Mouse (Mus musculus) lung, embryonic 15.5 days (tissue): Measurements from ENCODE around the gene Spred2. TPM values are rescaled to one million over a fixed set of nuclear protein-coding genes. Genes with fewer than 3 reads are reported as not detected.
"Not testable (repeated sequence)": the region's sequence is repeated elsewhere in the genome, so short reads cannot be mapped to it uniquely, and the experiment has no call there.

ENCODE experiments used
- ATAC-seq: fragments of 200-750 bp; cut with Nextera tagmentation; 2 replicates; pipeline ENCODE4 v1.8.0; 2017; ENCODE audit warnings: moderate number of reproducible peaks, borderline replicate concordance; ENCODE audit not compliant: low FRiP score, low TSS enrichment; ENCODE audit errors: extremely low read depth
- H3K27ac ChIP-seq: fragments of 300-500 bp; sonication (generic); 2 replicates; pipeline ENCODE4 v1.5.1; 2015; ENCODE audit warnings: moderate library complexity, mild to moderate bottlenecking, inconsistent platforms
- H3K27me3 ChIP-seq: fragments of 300-500 bp; sonication (generic); 2 replicates; pipeline ENCODE4 v1.6.1; 2015; ENCODE audit warnings: inconsistent platforms
- H3K36me3 ChIP-seq: fragments of 300-500 bp; sonication (generic); 2 replicates; pipeline ENCODE4 v1.6.1; 2015; ENCODE audit warnings: inconsistent platforms
- H3K4me1 ChIP-seq: fragments of 300-500 bp; sonication (generic); 2 replicates; pipeline ENCODE4 v1.6.1; 2015; ENCODE audit warnings: inconsistent platforms
- H3K4me2 ChIP-seq: fragments of 300-500 bp; sonication (generic); 2 replicates; pipeline ENCODE4 v1.6.1; 2015; ENCODE audit warnings: inconsistent platforms, mild to moderate bottlenecking, moderate library complexity
- H3K4me3 ChIP-seq: fragments of 300-500 bp; sonication (generic); 2 replicates; pipeline ENCODE4 v1.5.1; 2015; ENCODE audit warnings: mild to moderate bottlenecking, inconsistent platforms
- H3K9ac ChIP-seq: fragments of 300-500 bp; sonication (generic); 2 replicates; pipeline ENCODE4 v1.6.1; 2015; ENCODE audit warnings: inconsistent platforms
- H3K9me3 ChIP-seq: fragments of 300-500 bp; sonication (generic); 2 replicates; pipeline ENCODE4 v1.6.1; 2016; ENCODE audit warnings: inconsistent platforms
- WGBS: fragments of 180-500 bp; shearing (Covaris S2); methylation state at CpG from one replicate; pipeline ENCODE4 v1.1.7; 2015; 5-methylcytosine and 5-hydroxymethylcytosine counted together
- polyA plus RNA-seq: library from polyadenylated mRNA; unstranded; fragments of >200 nt; fragmentation: Nextera tagmentation; extraction: Ambion mirVana; gene quantifications from 2 replicates; pipeline ENCODE4 v1.2.1, GENCODE M21; 2015

Gene Spred2
- polyA plus RNA-seq, 1 experiment from 2014 or later = 6.3 TPM

DNA sequence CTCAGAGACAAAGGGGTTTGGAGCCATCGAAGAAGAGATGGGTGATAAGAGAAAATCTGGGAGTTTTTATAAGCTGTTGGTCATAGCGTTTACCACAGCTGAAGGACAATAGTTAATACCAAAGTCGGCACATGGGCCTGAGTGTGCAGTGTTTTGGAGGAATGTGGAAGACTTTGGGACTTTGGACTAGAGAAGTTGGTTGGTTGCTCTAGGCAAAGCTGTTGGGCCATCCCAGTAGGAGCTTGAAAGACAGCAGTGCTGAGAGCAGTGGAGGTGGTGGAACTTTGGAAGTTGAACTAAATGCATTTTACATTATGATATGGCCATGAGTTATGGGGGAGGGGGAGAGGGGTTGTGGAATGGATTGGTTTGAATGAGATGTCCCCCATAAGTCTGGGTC, 89.2 kb downstream of the Spred2 start:
- Histone ChIP-seq H3K27ac (no peak overlapping the region), H3K36me3 (peaks cover 26% of the 10 kb centered on the region), H3K4me3 (no peak overlapping the region), H3K9ac (no peak overlapping the region), H3K4me1 (peaks cover 6% of the 10 kb centered on the region; the same call in 1 of the 2 replicates), H3K9me3 (no peaks in the 10 kb centered on the region), H3K27me3 (no peaks in the 10 kb centered on the region), H3K4me2 (no peak overlapping the region)
- ATAC-seq = no peak
- 92% methylated on average over 3 of the region's 3 CpGs for WGBS

DNA sequence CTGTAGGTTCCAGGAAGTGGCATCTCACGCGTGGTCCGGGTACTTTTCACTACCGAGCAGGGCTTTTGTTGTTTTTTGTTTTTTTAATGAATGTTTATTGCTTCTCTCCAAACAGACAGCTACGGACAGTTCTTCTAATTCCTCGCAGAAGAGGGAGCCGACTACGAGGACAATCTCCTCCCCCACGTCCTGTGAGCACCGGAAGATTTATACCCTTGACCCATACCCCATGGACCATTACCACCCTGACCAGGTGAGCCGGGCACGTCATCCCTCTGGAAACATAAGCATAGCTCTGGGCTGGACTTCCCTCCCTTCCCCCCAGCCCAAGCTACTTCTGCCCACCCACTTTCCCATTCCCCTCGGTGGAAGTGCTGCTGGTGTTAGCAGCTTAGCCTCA, 93.8 kb downstream of the Spred2 start:
- peaks cover 50% of the 10 kb centered on the region for H3K36me3 ChIP-seq
- 93% methylated on average over 13 of the region's 13 CpGs for WGBS
- ATAC-seq = no peak
- H3K9ac ChIP-seq = no peak overlapping the region
- peaks cover 23% of the 10 kb centered on the region for H3K9me3 ChIP-seq
- H3K4me1 ChIP-seq = no peaks in the 10 kb centered on the region
- H3K27ac ChIP-seq = no peak overlapping the region
- H3K4me3 ChIP-seq = no peak overlapping the region
- no peak overlapping the region for H3K4me2 ChIP-seq
- H3K27me3 ChIP-seq = no peaks in the 10 kb centered on the region

DNA sequence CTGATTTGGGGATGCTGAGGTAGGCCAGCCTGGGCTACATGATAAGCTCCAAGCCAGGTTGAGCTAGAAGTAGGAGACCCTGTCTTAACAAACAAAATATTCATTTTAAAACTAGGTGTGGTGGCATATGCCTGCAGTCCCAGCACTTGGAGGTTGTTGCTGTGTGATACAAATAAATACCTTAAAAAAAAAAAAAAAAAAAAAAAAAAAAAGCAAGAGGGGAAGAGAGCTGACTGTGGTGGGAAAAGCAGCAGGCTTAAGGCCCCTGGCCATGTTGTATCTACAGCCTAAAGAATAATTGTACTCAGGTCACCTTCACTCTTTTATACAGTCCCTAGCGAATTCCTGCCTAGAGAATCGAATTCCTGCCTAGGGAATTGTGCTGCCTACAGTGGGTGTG, 94.7 kb downstream of the Spred2 start:
- no peak overlapping the region for H3K9ac ChIP-seq
- no peak overlapping the region for H3K4me2 ChIP-seq
- ATAC-seq = no peak
- WGBS = 93% methylated on average over 2 of the region's 2 CpGs
- H3K4me1 ChIP-seq = no peaks in the 10 kb centered on the region
- no peaks in the 10 kb centered on the region for H3K27me3 ChIP-seq
- H3K36me3 ChIP-seq = peaks cover 53% of the 10 kb centered on the region
- no peak overlapping the region for H3K4me3 ChIP-seq
- no peak overlapping the region for H3K27ac ChIP-seq
- peaks cover 23% of the 10 kb centered on the region for H3K9me3 ChIP-seq

DNA sequence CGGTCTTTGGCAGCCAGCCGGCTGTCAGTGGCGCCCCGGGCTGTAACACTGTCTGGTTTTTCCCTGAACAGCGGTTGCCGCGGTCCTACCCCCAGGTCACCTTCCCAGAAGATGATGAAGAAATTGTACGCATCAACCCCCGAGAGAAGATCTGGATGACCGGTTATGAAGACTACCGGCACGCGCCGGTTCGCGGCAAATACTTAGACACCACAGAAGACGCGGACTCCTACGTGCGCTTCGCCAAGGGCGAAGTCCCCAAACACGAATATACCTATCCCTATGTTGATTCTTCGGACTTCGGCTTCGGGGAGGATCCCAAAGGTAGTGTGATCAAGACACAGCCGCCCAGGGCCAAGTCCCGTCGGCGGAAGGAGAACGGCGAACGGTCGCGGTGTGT, 96.5 kb downstream of the Spred2 start:
- H3K36me3 ChIP-seq = peaks cover 53% of the 10 kb centered on the region
- 98% methylated on average over 35 of the region's 35 CpGs for WGBS
- peaks cover 23% of the 10 kb centered on the region for H3K9me3 ChIP-seq
- no peak overlapping the region for H3K4me3 ChIP-seq
- H3K27me3 ChIP-seq = no peaks in the 10 kb centered on the region
- no peak overlapping the region for H3K9ac ChIP-seq
- ATAC-seq = no peak
- no peak overlapping the region for H3K4me2 ChIP-seq
- no peaks in the 10 kb centered on the region for H3K4me1 ChIP-seq
- H3K27ac ChIP-seq = no peak overlapping the region

DNA sequence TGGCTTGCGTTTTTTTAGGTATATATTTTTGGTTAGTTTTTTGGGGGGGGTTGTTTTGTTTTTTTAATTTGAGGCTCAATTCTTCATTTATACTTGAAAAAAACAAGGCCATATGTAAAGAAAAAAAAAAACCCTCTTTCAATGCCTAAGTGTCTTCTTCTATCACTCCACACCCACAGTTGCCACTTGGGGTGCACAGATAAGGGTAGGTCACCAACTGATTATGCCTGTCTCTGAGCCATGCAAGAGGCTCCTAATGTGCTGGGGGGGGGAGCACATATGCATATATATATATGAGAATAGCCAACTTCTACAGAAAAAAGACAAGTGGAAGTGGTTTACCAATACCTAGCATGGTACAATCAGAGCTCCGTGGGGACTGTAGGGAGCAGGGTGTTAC, 98.3 kb downstream of the Spred2 start:
- no peak for ATAC-seq
- no peaks in the 10 kb centered on the region for H3K27me3 ChIP-seq
- H3K9me3 ChIP-seq = peaks cover 23% of the 10 kb centered on the region
- H3K4me1 ChIP-seq = no peaks in the 10 kb centered on the region
- H3K4me2 ChIP-seq = no peak overlapping the region
- H3K9ac ChIP-seq = no peak overlapping the region
- peaks cover 47% of the 10 kb centered on the region for H3K36me3 ChIP-seq
- no peak overlapping the region for H3K27ac ChIP-seq
- 89% methylated on average over 2 of the region's 2 CpGs for WGBS
- no peak overlapping the region for H3K4me3 ChIP-seq

DNA sequence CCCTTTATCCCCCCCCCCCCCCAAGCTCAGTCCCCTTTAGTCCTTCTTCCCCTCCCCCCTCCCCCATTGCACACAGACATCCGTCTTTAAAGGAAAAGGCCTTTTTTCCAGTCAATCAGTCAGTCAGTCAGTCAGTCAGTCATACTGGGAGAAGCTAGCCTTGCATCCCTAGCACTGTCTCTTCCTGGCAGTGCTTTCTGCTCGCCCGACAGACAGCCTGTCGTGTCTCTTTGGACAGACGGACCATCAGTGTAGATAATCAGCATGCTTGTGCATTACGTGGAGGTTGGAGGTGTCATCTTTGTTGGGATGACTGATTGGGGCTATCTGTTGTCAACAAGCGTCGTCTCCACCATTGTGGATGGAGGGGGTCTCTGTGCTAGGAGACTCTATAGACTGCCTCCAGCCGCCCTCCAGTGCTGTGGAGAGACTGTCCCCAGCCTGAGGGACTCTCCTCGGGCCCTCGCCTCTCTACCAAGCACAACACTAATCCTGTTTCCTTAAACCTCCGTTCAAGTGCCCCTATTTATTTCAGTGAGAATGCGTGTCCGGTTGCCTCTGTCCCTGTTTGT, 98.8 kb downstream of the Spred2 start:
- Histone ChIP-seq H3K36me3 (peaks cover 42% of the 10 kb centered on the region), H3K4me2 (no peak overlapping the region), H3K27ac (no peak overlapping the region), H3K4me1 (no peaks in the 10 kb centered on the region), H3K9ac (no peak overlapping the region), H3K4me3 (no peak overlapping the region), H3K27me3 (no peaks in the 10 kb centered on the region), H3K9me3 (peaks cover 23% of the 10 kb centered on the region)
- no peak for ATAC-seq
- WGBS = 83% methylated on average over 14 of the region's 14 CpGs

DNA sequence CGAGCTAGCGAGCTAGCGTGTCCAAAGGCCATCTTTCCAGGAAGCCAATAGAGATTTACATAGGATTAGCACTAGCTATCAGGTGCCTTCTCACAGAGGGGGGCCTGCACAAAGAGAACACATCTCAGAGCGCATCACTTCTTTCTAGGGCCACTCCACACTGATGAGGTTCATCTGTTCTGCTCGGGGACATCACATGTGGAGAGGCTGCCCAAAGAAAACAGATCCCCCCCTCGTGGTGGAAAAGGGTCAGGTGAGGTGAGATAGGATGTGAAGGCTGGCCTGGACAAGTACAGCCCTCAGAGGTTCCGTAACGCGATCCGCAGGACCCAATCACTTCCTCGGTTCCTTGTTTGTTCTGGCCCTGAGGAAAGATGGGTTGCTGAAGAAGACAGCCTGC, 101.7 kb downstream of the Spred2 start:
- no peaks in the 10 kb centered on the region for H3K27me3 ChIP-seq
- WGBS = 51% methylated on average over 11 of the region's 11 CpGs
- ATAC-seq = no peak

DNA sequence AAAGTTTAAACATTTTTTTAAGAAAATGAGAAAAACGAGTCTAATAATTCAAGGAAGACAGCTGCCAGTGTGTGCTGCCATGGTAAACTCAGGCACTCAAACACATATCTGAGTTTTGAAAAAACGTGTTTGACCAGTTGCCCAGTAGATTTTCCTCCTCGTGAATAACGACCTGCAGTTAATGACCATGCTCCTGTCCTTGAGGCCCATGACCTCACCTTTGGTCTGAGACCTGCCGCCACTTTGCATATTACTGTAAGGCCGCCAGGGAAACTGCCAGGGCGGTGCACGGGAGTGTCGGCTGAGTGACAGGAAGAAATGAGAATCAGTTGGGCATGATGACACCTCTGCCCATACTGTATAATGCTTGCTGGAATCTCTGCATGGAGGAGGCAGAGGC, 103.5 kb downstream of the Spred2 start:
- H3K9ac ChIP-seq = no peak overlapping the region
- 68% methylated on average over 9 of the region's 9 CpGs for WGBS

More for the DNA sequence above, 101.7 kb downstream of the Spred2 start:
- Histone ChIP-seq H3K4me2 (no peak overlapping the region), H3K27ac (no peak overlapping the region), H3K36me3 (peaks cover 13% of the 10 kb centered on the region), H3K9ac (no peak overlapping the region), H3K4me1 (no peaks in the 10 kb centered on the region), H3K4me3 (no peak overlapping the region), H3K9me3 (peaks cover 8% of the 10 kb centered on the region)

DNA sequence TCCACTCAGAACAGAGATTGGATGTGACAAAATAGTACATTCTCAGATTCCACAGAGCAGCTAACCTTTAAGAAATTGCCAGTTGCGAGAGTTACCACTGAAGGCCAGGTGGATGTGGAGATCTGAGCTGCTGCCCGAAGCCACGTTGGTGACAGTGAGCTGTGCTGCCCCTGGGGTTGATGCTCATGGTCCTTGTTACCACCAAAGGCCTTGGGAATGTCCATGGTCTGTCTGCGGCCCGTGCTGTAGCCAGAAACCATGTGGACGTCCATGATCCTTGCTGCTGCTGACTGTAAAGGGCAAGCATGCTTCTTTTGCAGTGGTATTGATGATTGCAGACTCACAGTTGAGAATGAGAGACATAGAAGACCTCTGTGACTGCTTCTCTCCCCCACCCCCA, 104.2 kb downstream of the Spred2 start:
- Histone ChIP-seq H3K4me1 (no peaks in the 10 kb centered on the region), H3K36me3 (no peaks in the 10 kb centered on the region), H3K4me3 (no peak overlapping the region), H3K27me3 (no peaks in the 10 kb centered on the region), H3K9me3 (no peaks in the 10 kb centered on the region), H3K4me2 (no peak overlapping the region), H3K27ac (no peak overlapping the region), H3K9ac (no peak overlapping the region)
- WGBS = 87% methylated on average over 6 of the region's 6 CpGs
- no peak for ATAC-seq

More for the DNA sequence above, 103.5 kb downstream of the Spred2 start:
- H3K27ac ChIP-seq = no peak overlapping the region
- no peaks in the 10 kb centered on the region for H3K4me1 ChIP-seq
- H3K4me3 ChIP-seq = no peak overlapping the region
- no peaks in the 10 kb centered on the region for H3K27me3 ChIP-seq
- no peak for ATAC-seq
- no peaks in the 10 kb centered on the region for H3K9me3 ChIP-seq
- no peak overlapping the region for H3K4me2 ChIP-seq
- H3K36me3 ChIP-seq = 0 out of 2 replicates have a peak, but pooled peaks cover 3% of the 10 kb centered on the region

DNA sequence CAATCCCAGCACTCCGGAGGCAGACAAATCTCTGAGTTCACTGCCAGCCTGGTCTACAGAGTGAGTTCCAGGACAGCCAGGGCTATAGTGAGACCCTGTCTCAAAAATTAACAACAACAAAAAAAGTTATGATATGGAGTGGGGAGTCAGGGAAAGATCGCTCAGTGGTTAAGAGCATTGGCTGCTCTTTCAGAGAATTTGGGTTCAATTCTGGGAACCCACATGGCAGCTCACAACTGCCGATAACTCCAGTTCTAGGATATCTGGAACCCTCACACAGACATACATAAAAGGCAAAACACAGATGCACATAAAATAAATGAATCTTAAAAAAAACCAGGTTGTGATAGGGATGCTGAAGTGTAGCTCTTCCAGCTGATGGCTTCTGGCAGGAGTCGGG, 104.8 kb downstream of the Spred2 start:
- WGBS = 91% methylated on average over 4 of the region's 4 CpGs
- Histone ChIP-seq H3K27ac (no peak overlapping the region), H3K4me3 (no peak overlapping the region), H3K4me2 (no peak overlapping the region), H3K4me1 (no peaks in the 10 kb centered on the region), H3K27me3 (no peaks in the 10 kb centered on the region), H3K9me3 (no peaks in the 10 kb centered on the region), H3K36me3 (no peaks in the 10 kb centered on the region), H3K9ac (no peak overlapping the region)
- ATAC-seq = no peak

DNA sequence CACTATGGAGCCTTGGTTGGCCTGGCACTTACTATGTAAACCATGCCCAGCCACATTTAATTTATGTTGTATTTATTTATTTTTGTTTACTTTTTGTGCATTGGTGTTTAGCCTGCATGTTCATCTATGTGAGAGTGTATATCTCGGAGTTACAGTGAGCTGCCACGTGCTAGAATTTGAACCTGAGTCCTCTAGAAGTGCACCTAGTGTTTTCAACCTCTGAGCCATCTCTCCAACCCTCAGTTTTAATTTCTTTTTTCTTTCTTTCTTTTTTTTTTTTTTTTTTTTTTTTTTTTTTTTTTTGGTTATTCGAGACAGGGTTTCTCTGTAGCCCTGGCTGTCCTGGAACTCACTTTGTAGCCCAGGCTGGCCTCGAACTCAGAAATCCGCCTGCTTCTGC, 106.8 kb downstream of the Spred2 start:
- not testable (repeated sequence) for H3K4me2 ChIP-seq, H3K27me3 ChIP-seq, H3K9me3 ChIP-seq, H3K9ac ChIP-seq, H3K4me1 ChIP-seq, H3K36me3 ChIP-seq, H3K4me3 ChIP-seq, H3K27ac ChIP-seq, ATAC-seq
- 90% methylated on average over 5 of the region's 5 CpGs for WGBS

DNA sequence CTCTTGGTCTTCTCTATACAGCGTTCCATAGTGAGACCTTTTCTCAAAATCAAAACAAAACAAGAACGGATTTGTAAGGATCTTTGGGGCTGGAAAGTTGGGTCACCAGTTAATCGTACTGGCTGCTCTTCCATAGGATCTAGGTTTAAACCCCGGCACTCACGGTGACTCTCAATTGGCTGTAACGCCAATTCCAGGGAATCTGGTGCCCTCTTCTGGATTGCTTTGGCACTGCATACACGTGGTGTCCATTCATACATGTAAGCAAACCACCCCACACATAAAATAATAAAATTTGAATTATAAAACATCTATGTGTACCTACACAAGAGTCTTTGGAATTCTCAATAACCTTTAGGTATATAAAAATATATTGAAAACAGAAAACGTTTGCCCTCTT, 107.4 kb downstream of the Spred2 start:
- Histone ChIP-seq H3K4me1 (no peaks in the 10 kb centered on the region), H3K9ac (no peak overlapping the region), H3K4me2 (no peak overlapping the region), H3K4me3 (no peak overlapping the region), H3K27me3 (no peaks in the 10 kb centered on the region), H3K9me3 (no peaks in the 10 kb centered on the region), H3K27ac (no peak overlapping the region), H3K36me3 (no peaks in the 10 kb centered on the region)
- no peak for ATAC-seq
- WGBS = 36% methylated on average over 8 of the region's 8 CpGs
